Mouse (Mus musculus) right cerebral cortex, postnatal 4 days (tissue): Measurements from ENCODE around the gene Sema3e.
A peak's percentile ranks its signal among the peaks of the same experiment; 100 is the strongest.

Experiments used
- DNase-seq: peaks from one replicate; pipeline ENCODE4 v3.0.0-alpha.2; 2022

The Sema3e gene

DNA sequence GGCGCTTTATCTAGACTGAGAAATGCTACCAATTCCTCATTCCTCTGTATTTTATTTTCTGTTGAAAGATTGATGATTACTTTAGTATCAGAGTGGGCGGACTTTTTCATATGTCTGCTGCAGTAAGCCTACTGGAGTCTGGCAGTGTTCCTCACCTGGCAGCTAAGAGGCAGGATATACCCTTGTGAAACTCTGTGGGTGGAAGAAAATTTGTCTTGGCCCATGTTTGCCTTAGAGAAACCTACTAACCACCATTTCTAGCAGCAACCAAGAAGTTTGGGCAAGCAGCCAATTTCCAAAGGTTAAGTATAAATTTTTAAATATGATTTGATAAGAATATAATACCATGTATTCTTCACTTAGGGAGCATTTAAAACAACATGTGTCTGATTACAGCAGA is 63.0 kb downstream of the Sema3e start:
- DNase-seq = no peak

DNA sequence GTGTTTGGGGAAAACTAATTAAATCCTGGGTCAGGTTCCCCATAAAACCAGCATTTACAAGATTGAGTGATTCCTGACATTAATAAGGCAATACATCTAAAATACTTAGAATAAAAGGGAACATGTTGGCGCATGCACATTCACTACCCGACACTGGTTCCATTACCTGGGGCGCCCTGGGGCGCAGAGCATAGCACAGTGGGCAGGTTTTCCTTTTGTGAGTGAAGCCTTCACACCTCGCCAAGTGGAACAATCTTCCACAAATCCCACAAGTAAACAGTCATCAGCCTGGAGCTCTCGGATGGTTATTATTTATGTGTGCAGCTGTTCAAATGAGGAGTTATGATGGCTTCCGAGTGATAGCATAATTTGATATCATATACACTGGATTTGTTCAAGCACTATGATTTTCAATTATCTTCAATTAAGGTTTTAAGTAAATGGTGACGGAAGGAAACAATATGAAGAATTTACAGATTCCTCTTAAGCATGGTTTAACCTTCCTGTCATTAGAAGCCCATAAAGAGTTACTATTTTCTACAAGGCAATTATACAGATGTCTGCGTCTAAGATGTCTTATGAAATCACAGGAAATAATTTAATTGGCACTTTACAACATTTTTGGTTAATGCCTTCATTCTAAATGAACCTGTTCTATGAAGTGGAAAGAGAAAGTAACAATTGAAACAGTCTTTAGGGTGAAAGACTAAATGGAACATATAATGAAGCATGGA is 65.0 kb downstream of the Sema3e start:
- DNase-seq = no peak

DNA sequence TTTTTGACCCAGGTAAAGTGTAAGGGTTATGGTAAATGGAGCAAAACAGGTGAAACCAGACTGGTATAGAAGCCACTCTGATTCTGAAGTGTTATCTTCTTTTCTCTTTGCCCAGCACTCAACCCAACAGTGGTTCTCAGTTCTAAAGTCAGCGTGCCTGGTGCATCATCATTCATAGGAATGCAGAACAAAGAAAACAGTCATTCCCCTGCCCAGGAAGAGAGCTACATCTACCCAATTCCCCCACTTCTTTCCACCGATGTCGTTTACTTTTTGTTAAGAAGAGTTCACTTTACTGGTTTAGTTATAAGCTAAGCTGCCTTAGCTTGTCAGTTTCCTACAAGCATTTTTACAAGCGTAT is 65.5 kb downstream of the Sema3e start:
- no peak for DNase-seq

DNA sequence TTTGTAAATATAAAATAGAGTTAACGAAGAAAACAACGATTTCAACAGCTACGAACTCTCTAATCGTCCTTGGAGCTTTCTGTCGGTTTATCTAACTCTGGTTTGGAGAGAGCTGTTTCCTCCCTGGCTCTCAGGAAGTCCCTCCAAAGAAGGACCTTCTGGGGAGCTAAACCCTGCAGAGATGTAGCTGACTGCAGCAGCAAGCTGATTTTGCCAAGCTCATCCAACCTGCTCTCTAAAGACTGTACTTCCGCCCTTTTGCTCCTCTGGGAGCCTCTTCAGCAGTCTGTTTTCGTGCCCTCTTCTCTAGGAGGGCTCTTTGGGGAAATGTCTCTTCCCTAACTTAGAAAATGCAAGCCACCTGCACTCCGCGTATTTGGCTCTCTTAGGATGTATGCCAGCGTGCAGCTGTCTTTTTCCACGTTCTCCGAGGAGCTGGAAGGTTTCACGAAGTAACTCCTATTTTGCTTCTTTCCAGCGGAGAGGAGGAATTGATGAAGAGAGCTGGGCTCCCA is 67.2 kb downstream of the Sema3e start:
- no peak for DNase-seq

DNA sequence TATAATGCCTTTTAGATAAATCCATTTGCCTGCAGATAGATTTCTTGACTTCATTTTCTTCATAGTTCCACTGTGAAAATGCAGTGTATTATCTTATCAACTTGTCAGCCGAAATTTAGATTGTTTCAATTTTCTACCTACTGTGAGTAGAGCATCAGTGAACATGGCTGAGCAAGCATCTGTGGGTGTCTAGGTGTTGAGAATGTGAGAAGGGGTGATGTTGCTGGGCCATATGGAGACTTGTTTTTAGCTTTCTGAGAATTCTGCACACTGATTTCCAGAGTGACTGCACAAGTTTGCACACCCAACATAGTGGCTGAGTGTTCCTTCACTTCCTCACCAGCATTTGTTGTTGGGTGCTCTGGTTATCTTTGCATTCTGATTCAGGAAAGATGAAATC is 71.1 kb downstream of the Sema3e start:
- DNase-seq = no peak

DNA sequence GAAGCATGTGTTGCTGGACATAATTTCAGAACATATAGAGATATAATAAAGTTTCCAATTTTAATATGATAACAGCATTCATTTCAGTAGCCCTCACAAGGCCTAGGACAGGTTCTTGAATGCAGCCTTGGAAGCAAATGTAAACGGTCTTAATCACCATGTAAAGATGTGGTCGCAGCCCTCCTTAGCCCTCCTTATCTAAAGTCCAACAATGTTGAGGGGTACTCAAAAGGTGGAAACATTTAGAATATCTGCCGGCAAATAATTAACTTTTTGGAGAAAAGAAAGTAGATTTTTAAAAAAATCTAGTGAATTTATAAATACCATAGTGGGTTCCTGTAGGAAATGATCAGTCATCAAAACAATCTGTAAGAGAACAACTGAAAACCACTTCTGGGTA is 73.6 kb downstream of the Sema3e start:
- DNase-seq = no peak

DNA sequence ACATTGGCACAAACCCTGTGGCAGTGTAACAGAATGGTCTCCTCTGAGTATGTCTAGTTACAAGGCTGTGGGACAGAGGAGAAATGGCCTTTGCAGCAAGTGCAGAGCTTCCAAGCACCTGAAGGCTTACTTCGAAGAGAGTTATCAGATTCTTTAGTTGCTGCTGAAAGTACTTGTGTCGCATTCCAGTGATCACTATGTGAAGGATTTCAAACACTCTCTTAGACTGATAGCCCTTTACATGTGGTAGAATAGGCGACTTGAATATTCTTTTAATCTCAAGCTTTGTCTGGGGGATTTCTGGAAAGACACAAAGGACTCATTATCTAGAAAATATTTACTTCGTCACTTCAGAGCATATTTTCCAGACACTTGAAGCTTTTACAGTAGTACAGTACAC is 82.3 kb downstream of the Sema3e start:
- no peak for DNase-seq

DNA sequence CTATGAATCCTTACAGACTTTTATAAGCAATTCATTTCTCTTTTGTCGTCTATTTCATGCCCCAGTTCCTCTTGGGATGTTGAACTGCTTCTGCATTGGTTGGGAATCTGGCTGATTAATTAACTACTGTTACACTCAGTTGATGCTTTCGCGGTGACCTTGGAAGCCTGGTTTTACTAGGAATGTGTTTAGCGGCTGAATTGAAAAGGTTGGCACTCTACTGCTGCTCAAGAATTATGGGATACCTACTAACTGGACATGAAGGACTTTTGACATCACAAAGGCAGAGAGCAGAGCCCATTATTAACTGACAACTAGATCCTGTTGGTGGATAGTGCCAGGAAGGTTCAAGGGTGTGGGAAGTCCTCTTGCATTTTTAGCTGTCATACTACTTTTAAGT is 83.9 kb downstream of the Sema3e start:
- no peak for DNase-seq

DNA sequence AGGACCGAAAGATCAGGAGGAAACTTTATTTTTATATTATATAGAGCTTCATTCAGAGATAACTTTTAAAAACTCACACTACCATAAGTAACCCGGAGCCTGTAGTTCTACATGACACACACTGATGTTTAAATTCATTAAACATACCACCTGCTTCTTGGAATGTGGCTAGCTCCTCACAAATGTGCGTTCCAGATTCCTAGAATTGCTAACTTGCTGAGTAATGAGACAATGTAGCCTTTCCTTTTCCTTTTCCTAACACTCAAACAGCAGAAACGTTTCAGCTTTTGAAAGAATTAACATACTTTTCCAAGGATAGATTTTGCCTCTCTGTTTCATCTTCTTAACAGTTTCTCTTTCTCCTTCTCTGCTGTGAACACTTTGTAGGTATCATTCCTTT is 86.3 kb downstream of the Sema3e start:
- no peak for DNase-seq

DNA sequence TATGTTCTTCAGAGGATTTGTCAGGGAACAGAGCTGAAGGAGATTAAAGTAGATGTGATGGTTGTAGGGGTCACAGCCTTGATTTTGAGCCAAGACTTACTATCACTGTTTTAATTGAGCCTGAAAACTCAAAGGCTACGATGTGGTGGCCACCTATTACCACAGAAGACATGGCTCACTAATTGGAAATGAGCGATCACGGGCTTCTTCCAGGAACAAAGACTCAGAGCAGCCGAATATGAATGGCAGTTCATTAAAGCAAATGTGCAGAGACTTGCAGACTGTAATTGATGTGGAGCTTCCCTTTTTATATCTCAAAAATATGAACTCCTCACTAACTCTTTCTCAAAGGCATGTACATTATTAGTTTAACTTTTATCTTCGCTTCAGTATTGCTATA is 96.8 kb downstream of the Sema3e start:
- DNase-seq = no peak

DNA sequence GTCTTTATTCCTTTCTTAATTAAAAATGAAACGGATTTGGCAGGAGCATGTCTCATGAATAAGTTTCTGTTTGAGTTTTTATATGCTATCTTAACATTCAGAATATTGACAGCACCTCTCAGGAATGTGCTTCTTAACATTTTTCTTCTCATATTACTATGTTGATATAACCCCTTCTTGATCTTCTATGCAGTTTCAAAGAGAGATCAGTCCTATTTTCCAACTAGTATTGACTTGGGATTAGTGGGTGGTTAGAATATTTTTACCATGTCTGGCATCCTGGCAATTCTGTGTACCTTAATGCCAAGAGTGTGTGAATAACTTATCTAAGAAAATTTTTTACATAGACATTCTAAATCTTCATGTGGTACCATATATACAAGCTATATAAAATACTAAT is 101.5 kb downstream of the Sema3e start:
- DNase-seq = no peak

DNA sequence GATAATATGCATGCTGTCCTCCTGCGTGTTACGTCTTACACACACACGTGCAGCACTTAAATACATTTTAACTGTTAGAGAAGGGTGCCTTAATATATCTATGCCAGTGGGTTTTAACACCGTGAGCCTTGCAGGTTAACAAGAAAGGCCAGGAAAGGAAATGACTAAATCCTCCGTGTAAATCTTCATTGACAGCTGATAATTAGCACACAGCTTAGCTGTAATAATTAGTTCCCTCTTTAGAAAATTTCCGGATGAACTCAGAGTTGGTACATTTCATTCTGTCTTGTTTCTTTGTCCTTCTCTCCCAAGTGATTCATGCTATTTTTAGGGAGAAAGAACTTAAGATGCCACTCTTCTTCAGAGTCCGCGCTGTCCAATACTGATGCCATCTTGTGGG is 110.9 kb downstream of the Sema3e start:
- DNase-seq = no peak

DNA sequence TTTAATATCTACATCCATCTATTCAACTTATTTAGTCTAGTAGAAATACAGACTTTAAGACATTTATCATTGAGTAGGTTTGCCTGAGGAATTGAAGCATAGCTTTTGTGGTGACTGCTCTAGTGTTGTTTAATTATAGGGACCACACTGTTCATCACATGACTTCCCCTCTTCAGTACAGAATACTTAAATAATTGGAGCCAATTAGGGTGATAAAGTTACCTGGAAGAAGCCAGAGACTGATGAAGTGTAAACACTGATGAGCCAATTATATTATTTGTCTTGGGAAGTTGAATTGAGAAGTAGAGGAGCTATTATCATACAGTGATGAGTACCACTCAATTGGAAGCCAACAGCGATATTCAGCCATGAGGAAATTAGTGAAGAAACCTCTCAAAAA is 113.6 kb downstream of the Sema3e start:
- no peak for DNase-seq

DNA sequence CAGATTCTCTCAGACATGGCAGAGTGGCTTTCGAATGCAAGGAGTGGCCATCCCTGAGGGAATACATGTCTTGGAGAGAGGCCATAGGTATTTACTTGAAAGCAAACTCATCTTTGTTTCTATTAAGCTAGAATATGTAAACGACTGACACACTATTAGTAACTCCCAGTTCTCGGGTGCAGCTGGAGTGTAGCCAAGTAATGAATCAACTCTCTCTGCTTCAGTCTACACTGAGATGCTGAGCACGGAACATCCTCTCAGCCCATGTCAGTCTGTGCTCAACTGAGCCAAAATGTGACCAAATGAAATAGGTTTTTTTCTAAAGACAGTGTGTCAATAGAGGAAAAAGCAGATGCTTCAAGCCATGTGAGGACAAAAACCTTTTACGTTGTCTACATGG is 137.5 kb downstream of the Sema3e start:
- no peak for DNase-seq

DNA sequence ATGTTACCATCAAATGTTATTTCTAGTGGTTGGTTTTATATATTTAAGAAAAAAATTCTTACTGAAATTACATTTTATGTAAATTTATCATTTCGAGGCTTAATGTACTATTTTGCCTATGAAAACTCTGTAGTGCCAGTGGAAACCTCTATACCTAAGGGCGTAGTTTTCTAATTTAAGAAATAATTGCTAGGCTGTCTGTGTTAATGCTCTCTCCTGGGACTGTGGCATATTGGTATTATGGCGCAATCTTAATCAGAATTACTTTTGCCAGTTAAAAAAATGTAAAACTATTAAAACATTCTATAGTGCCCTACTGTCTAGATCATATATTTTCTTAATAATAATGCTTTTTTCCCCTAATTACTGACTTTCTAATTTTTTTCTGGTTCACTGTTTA is 138.2 kb downstream of the Sema3e start:
- DNase-seq = no peak

DNA sequence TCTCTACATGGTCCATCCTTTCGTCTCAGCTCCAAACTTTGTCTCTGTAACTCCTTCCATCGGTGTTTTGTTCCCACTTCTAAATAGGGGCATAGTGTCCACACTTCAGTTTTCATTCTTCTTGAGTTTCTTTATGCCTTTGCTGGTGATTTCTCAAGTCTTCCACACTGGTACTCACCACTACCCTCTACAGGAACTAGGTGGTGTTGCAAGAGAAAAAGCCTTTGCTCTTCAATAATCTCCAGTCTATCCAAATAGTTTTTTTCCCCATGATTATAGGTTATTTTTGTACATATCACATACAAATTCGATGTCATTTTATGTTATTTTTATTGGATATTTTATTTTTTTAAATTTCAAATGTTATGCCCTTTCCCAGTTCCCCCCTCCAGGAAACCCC is 142.7 kb downstream of the Sema3e start:
- DNase-seq = no peak

DNA sequence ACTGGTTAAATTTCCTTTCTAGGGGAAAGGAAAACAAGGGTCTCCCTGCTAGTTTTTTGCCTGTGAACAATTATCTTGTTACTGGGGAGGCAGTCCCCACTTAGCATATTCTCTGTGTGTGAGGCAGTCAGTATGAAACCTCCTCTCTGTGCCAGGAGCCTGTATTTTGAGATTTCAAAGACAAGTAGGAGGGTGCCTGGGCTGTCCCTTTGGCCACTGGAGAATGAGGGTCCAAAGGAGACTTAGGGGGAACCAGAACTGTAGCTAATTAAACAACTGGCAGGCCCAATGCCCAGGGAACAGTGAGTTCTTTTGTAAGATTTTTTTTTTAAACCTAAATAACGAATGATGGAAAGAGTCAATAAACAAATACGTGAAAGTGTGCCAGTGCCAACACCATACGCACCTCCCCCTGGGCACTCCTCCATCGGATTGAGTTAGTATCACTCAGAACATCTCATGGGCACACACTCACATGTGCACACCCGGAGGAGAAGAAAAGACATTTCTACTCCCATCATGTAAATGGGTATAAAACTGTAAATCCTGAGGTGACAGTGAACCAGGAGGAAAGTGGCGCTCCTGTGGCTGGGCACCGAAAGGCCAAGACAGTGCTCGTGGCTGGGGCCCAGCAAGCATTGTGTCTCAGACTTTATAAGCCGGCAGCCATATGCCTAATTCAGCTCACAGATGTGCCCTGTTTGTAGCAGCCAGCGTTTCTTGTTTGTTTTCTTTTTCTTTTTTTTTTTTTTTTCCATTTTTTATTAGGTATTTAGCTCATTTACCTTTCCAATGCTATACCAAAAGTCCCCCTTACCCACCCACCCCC is 148.5 kb downstream of the Sema3e start:
- peak; percentile 4 for DNase-seq

DNA sequence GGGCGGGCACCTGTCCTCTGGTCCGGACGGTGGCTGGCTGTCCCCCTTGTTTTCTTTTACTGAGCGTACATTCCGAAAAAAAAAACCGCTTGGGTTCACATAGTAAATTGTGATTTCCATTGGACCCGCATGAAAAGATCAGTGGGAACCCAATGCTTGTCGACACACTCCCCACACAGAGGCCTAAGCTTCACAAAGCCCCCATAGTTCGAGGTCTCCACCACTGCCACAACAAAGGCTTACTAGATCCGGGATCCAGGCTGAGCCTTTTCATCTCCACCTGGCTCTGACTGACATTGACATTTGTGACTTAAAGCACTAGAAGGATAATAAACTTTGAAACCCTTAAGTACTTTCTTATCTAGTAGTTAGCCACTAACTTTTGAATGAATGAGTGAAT is 155.5 kb downstream of the Sema3e start:
- DNase-seq = no peak

DNA sequence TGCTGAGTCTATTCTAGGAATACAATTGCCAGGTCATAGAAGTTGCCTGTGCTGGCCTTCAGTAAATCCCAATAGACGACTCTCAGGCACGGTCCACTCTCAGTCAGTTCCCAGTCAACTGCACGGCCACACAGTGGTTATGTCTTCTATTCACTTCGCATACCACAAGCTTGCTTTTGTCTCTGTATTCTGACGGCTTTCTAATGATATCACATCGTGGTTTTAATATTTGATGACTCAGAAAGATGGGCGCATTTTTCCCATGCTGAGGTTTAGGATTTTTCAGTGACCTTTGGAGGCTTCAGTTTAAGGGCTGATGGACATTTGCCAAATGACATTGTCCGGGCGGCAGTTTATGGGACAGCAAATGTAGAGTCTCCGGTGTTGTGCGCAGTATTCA is 157.1 kb downstream of the Sema3e start:
- DNase-seq = no peak

DNA sequence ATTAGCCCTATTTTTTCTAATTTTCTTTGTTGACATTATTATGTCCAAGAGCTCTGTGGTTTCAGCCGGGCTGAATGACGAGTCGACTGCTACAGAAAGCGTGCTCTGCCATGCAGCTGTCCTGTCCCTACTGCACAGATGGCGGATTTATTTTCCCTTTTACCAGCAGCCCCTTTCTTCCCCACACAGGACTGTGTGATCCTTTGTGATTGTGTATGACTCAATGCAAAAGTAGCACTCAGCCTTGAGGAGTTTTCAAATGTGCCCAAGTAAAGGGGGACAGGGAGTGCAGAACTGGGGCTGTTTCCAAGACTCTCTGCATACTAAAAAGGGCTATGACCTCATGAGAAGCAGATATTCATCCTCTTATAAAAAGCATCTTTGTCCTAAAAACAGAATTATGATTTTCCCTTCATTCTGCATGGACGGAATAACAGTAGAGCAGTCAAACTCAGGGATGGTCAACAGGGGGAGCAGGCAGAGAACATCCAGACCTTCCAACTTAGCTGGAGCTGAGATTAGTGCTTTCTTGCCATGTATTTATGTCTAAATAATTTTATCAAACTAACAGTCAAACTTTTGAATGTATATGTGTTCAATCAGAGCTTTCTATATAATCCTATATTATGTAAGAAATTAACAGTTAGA is 170.2 kb downstream of the Sema3e start:
- peak; percentile 13 for DNase-seq

DNA sequence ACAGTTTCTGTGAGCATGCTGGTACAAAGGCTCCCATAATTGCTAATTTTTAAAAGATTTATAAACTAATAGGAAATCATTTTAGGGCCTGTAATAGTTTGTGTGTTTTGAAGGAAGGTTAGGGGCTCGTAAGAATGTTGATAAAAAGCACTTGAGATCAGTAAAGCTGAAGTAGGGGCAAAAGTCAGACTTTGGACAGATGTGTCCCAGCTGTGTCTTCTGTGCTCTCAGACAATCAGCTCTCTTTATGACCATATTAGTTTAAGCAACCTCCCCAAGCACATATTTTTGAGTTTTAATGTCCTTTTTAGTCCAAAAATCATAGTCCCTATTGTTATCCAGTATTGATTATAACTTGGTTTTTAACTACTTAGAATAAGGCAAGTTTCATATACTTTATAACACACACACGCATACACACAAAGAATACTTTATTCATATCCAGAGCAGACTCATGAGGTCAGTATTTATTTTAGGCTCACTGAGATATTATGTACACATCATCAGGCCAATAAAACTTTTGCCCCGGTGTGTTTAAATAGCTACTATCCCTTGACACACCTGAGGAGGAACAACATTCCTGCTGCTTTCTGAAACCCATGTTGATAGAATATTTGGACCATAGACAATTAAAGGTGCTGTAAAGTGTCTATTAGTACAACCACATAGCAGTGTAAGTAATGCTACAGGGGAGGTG is 173.4 kb downstream of the Sema3e start:
- no peak for DNase-seq

DNA sequence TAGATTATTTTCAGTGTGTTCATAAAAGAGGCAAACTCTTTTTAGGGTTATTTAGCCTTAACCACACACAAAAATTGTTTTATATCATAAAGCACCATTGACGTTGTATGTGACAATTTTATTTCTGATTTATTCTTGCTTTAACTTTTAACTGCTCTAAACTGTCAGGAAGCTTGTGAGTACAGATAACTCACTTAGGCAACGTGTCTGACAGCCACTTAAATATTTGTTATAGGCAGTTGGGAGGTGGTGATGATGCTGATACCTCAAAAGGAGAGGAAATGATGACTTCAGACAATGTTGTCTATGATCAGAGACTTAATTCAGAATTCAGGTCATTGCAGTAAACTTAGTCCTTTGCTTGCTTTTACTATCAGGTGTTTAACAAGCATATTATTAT is 181.7 kb downstream of the Sema3e start:
- no peak for DNase-seq

DNA sequence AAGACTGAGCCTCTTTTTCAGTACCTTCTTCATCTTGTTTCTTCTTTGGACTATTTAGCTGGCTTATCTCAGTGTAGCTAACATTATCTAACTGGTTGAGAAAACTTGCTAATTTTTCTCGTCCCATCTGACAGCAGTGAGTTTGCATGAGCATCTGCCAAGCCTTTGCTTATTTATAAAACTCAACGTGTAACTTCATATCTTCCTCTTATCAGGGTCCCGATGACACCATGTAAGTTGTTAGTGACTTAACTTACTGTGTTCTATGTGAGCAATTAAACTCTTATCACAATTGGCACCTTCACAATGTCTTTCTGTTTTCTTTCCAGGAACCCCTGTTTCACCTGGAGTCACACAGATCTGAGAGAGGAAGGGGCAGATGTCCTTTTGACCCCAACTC is 184.9 kb downstream of the Sema3e start:
- DNase-seq = no peak
